Mouse (Mus musculus): Measurements from ENCODE around the gene Gm6217. TPM values are rescaled to one million over a fixed set of nuclear protein-coding genes. Genes with fewer than 3 reads are reported as not detected.

Gene Gm6217
- polyA plus RNA-seq, 1 experiment from 2014 or later = not detected

Other genes starting within 250 kb of the Gm6217 start
- 246 and 266 TPM in 2 replicates for gene Mff, start 206.5 kb downstream of the Gm6217 start, polyA plus RNA-seq (2014; fragmentation: Nextera tagmentation; extraction: Ambion mirVana)
- gene Tm4sf20, start 162.9 kb downstream of the Gm6217 start, polyA plus RNA-seq (2014; fragmentation: Nextera tagmentation; extraction: Ambion mirVana) = not detected in 2 replicates
- not detected in 2 replicates for gene Gm47791, start 160.2 kb downstream of the Gm6217 start, polyA plus RNA-seq (2014; fragmentation: Nextera tagmentation; extraction: Ambion mirVana)
- gene Agfg1, start 91.9 kb downstream of the Gm6217 start, polyA plus RNA-seq (2014; fragmentation: Nextera tagmentation; extraction: Ambion mirVana) = 38.6 and 44.6 TPM in 2 replicates
- not detected in 2 replicates for gene A030005L19Rik, start 18.1 kb downstream of the Gm6217 start, polyA plus RNA-seq (2014; fragmentation: Nextera tagmentation; extraction: Ambion mirVana)
- gene A030014E15Rik, start 6.5 kb downstream of the Gm6217 start, polyA plus RNA-seq (2014; fragmentation: Nextera tagmentation; extraction: Ambion mirVana) = not detected in 2 replicates
- gene A030003K21Rik, start 12.0 kb upstream of the Gm6217 start, polyA plus RNA-seq (2014; fragmentation: Nextera tagmentation; extraction: Ambion mirVana) = not detected in 2 replicates
- gene Gm7544, start 24.6 kb upstream of the Gm6217 start, polyA plus RNA-seq (2014; fragmentation: Nextera tagmentation; extraction: Ambion mirVana) = not detected in 2 replicates
- gene Gm47955, start 28.9 kb upstream of the Gm6217 start, polyA plus RNA-seq (2014; fragmentation: Nextera tagmentation; extraction: Ambion mirVana) = not detected in 2 replicates
- gene Gm47959, start 69.1 kb upstream of the Gm6217 start, polyA plus RNA-seq (2014; fragmentation: Nextera tagmentation; extraction: Ambion mirVana) = not detected in 2 replicates
- 2.4 and 2.7 TPM in 2 replicates for gene Slc19a3, start 107.0 kb upstream of the Gm6217 start, polyA plus RNA-seq (2014; fragmentation: Nextera tagmentation; extraction: Ambion mirVana)
- not detected in 2 replicates for gene Krtap28-10, start 111.1 kb upstream of the Gm6217 start, polyA plus RNA-seq (2014; fragmentation: Nextera tagmentation; extraction: Ambion mirVana)
- not detected in 2 replicates for gene Gm47969, start 113.5 kb upstream of the Gm6217 start, polyA plus RNA-seq (2014; fragmentation: Nextera tagmentation; extraction: Ambion mirVana)
- not detected in 2 replicates for gene A030005K14Rik, start 128.0 kb upstream of the Gm6217 start, polyA plus RNA-seq (2014; fragmentation: Nextera tagmentation; extraction: Ambion mirVana)
- not detected in 2 replicates for gene Krtap28-13, start 129.5 kb upstream of the Gm6217 start, polyA plus RNA-seq (2014; fragmentation: Nextera tagmentation; extraction: Ambion mirVana)
- 0.36 TPM in 1 of 2 replicates, not detected in the other for gene Ccl20, start 185.4 kb upstream of the Gm6217 start, polyA plus RNA-seq (2014; fragmentation: Nextera tagmentation; extraction: Ambion mirVana)
- gene Daw1, start 228.4 kb upstream of the Gm6217 start, polyA plus RNA-seq (2014; fragmentation: Nextera tagmentation; extraction: Ambion mirVana) = 0.20 TPM in 1 of 2 replicates, not detected in the other